Mouse (Mus musculus): ENCODE results near the gene Atp5s.

Atp5s gene

GRCm38 (mm10) chr12:69781480-69781879 lies 56.7 kb downstream of the Atp5s start:
- no peak for DNase-seq

- DNase-seq = peak; percentile 20
Measured at GRCm38 (mm10) chr12:69781935-69782650, 57.3 kb downstream of the Atp5s start.

- DNase-seq = no peak
Measured at GRCm38 (mm10) chr12:69783247-69784025, 58.7 kb downstream of the Atp5s start.

- no peak for DNase-seq
Measured at GRCm38 (mm10) chr12:69785471-69785870, 60.7 kb downstream of the Atp5s start.

GRCm38 (mm10) chr12:69788380-69788779 lies 63.6 kb downstream of the Atp5s start:
- no peak for DNase-seq

- DNase-seq = peak; percentile 71
Measured at GRCm38 (mm10) chr12:69789766-69790529, 65.2 kb downstream of the Atp5s start.

- DNase-seq = peak; percentile 78
Measured at GRCm38 (mm10) chr12:69790530-69791505, 66.1 kb downstream of the Atp5s start, which contains the start of gene Cdkl1. TSS of gene Cdkl1 (minus strand) at chr12:69791267.

All from cerebellum, adult 9-11 months (tissue).